Mouse (Mus musculus) stomach, embryonic 14.5 days (tissue): Measurements from ENCODE around the gene Mettl8. TPM values are rescaled to one million over a fixed set of nuclear protein-coding genes. Genes with fewer than 3 reads are reported as not detected.

ENCODE experiments used
- ATAC-seq: fragments of 200-750 bp; cut with Nextera tagmentation; 2 replicates; pipeline ENCODE4 v1.8.0; 2017; ENCODE audit warnings: low read depth, moderate TSS enrichment; ENCODE audit not compliant: insufficient number of reproducible peaks, insufficient read depth, low FRiP score
- H3K27ac ChIP-seq: fragments of 300-500 bp; sonication (generic); 2 replicates; pipeline ENCODE4 v1.5.1; 2014; ENCODE audit warnings: mild to moderate bottlenecking, low read length, moderate library complexity, mixed read lengths
- H3K27me3 ChIP-seq: fragments of 300-500 bp; sonication (generic); 2 replicates; pipeline ENCODE4 v1.6.1; 2014; ENCODE audit warnings: low read length, control low read depth, mixed read lengths; ENCODE audit not compliant: control insufficient read depth, insufficient read depth
- H3K36me3 ChIP-seq: fragments of 300-500 bp; sonication (generic); 2 replicates; pipeline ENCODE4 v1.6.1; 2014; ENCODE audit warnings: mild to moderate bottlenecking, control low read depth, low read length, moderate library complexity, mixed read lengths; ENCODE audit not compliant: control insufficient read depth, insufficient read depth
- H3K4me1 ChIP-seq: fragments of 300-500 bp; sonication (generic); 2 replicates; pipeline ENCODE4 v1.6.1; 2014; ENCODE audit warnings: low read length, control low read depth, mixed read lengths; ENCODE audit not compliant: control insufficient read depth, insufficient read depth
- H3K4me2 ChIP-seq: fragments of 300-500 bp; sonication (generic); replicated peaks from 2 replicates; pipeline ENCODE4 v1.6.1; 2014; ENCODE audit warnings: low read depth, low read length, control low read depth
- H3K4me3 ChIP-seq: fragments of 300-500 bp; sonication (generic); 2 replicates; pipeline ENCODE4 v1.5.1; 2014; ENCODE audit warnings: low read depth, low read length, control low read depth
- H3K9ac ChIP-seq: fragments of 300-500 bp; sonication (generic); replicated peaks from 2 replicates; pipeline ENCODE4 v1.6.1; 2014; ENCODE audit warnings: low read depth, mild to moderate bottlenecking, control low read depth, low read length, moderate library complexity, mixed read lengths
- H3K9me3 ChIP-seq: fragments of 300-500 bp; sonication (generic); 2 replicates; pipeline ENCODE4 v1.6.1; 2016; ENCODE audit warnings: low read depth, low read length, control low read depth; ENCODE audit not compliant: control insufficient read depth
- WGBS: fragments of 180-500 bp; shearing (Covaris S2); extraction: QIAGEN DNeasy Blood & Tissue Kit; methylation state at CpG from one replicate; pipeline ENCODE4 v1.1.7; 2014; 5-methylcytosine and 5-hydroxymethylcytosine counted together
- polyA plus RNA-seq: library from polyadenylated mRNA; unstranded; fragments of >200 nt; fragmentation: Nextera tagmentation; extraction: Ambion mirVana; gene quantifications from 2 replicates; pipeline ENCODE4 v1.2.1, GENCODE M21; 2014

The Mettl8 gene
- polyA plus RNA-seq, 1 experiment from 2014 or later = 22.3 TPM

- no peak overlapping the region for H3K4me2 ChIP-seq
- H3K27ac ChIP-seq = no peak overlapping the region
- H3K9ac ChIP-seq = no peak overlapping the region
- no peaks in the 10 kb centered on the region for H3K4me1 ChIP-seq
- 75% methylated on average over 12 of the region's 12 CpGs for WGBS
- ATAC-seq = no peak
- H3K9me3 ChIP-seq = no peaks in the 10 kb centered on the region
- no peaks in the 10 kb centered on the region for H3K36me3 ChIP-seq
- H3K27me3 ChIP-seq = no peaks in the 10 kb centered on the region
- no peak overlapping the region for H3K4me3 ChIP-seq
These were observed 6.5 kb downstream of the Mettl8 start for GRCm38 (mm10) chr2:71048896-71049295.

- 42% methylated on average over 6 of the region's 6 CpGs for WGBS
- no peak overlapping the region for H3K9ac ChIP-seq
- no peaks in the 10 kb centered on the region for H3K4me1 ChIP-seq
- H3K4me2 ChIP-seq = no peak overlapping the region
- H3K4me3 ChIP-seq = no peak overlapping the region
- H3K27me3 ChIP-seq = no peaks in the 10 kb centered on the region
- no peaks in the 10 kb centered on the region for H3K36me3 ChIP-seq
- H3K9me3 ChIP-seq = no peaks in the 10 kb centered on the region
- H3K27ac ChIP-seq = no peak overlapping the region
- ATAC-seq = no peak
These were observed 8.5 kb downstream of the Mettl8 start for GRCm38 (mm10) chr2:71046751-71047320.

DNA sequence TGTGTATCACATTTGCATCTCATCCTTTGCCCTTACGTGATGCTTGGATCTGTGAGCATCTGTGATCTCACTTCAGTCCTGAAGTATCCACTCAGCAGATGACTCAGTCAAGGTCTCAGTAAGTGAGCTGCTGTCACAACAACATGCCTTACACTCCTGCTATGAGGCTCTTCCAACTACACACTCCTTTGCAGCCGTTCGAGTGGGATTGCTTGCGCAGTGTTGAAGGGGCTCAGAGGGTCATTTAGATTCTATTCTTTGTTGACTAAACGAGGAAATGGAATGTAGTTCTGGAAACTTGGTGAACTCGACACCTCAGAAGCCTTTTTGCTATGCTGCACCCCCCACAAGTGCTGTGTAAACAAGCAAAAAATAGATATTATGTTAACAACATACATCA lies 9.2 kb downstream of the Mettl8 start:
- Histone ChIP-seq H3K27ac (no peak overlapping the region), H3K4me2 (no peak overlapping the region), H3K9ac (no peak overlapping the region), H3K4me3 (no peak overlapping the region), H3K9me3 (no peaks in the 10 kb centered on the region), H3K4me1 (no peaks in the 10 kb centered on the region), H3K36me3 (no peaks in the 10 kb centered on the region), H3K27me3 (no peaks in the 10 kb centered on the region)
- WGBS = 49% methylated on average over 6 of the region's 6 CpGs
- no peak for ATAC-seq

GRCm38 (mm10) chr2:71039522-71040121 lies 15.8 kb downstream of the Mettl8 start:
- 0 out of 2 replicates have a peak, but pooled peaks cover 3% of the 10 kb centered on the region for H3K4me1 ChIP-seq
- H3K36me3 ChIP-seq = no peaks in the 10 kb centered on the region
- H3K4me2 ChIP-seq = no peak overlapping the region
- WGBS = 39% methylated on average over 11 of the region's 11 CpGs
- no peak overlapping the region for H3K9ac ChIP-seq
- no peaks in the 10 kb centered on the region for H3K27me3 ChIP-seq
- no peak for ATAC-seq
- no peak overlapping the region for H3K4me3 ChIP-seq
- H3K27ac ChIP-seq = no peak overlapping the region
- H3K9me3 ChIP-seq = no peaks in the 10 kb centered on the region

DNA sequence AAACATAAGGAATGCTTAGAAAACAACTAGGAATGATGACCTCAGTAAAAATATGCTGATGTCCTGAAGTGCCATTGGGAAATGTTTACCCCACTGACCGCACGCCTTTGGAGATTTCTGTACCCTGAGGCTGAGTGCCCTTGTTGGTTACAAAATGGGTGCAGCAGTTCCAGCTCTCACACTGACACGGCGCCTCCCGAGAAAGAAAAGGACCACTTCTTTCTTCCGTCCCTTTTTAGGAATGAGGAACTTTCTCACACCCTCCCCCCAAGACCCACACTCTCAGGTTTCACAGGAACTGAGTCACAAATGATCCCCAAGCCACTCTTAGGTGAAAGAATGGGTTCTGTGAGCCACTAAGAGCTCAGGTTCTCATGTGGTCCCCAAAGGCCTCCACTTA lies 17.9 kb downstream of the Mettl8 start:
- Histone ChIP-seq H3K4me2 (no peak overlapping the region), H3K27ac (no peak overlapping the region), H3K9ac (no peak overlapping the region), H3K4me3 (no peak overlapping the region), H3K4me1 (peaks cover 3% of the 10 kb centered on the region; the same call in 1 of the 2 replicates), H3K36me3 (no peaks in the 10 kb centered on the region), H3K27me3 (no peaks in the 10 kb centered on the region), H3K9me3 (no peaks in the 10 kb centered on the region)
- no peak for ATAC-seq
- WGBS = 85% methylated on average over 6 of the region's 6 CpGs

DNA sequence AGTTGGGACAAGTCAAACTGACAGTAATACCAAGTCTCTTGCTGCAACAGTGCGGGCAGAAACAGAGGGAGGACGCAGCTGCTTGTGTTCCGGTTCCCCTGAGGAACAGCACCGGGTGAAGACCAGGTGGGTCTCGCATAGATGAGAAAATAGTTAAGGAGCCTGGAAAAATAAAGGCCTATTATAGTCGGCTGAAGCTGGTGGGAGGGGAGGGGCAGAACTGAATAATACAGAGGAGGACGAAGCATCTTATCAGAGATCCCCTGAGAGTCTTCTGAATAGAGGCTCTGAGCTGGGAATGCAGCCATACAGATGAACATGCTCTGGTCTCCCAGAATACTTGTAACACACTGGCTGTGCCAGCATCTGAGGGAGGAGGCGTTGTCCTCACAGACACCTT lies 21.4 kb downstream of the Mettl8 start:
- Histone ChIP-seq H3K9ac (no peak overlapping the region), H3K4me2 (no peak overlapping the region), H3K36me3 (no peaks in the 10 kb centered on the region), H3K27me3 (no peaks in the 10 kb centered on the region), H3K9me3 (no peaks in the 10 kb centered on the region), H3K27ac (no peak overlapping the region), H3K4me3 (no peak overlapping the region), H3K4me1 (no peaks in the 10 kb centered on the region; the same call in 1 of the 2 replicates)
- WGBS = 73% methylated on average over 8 of the region's 8 CpGs
- no peak for ATAC-seq

GRCm38 (mm10) chr2:71033014-71033413 lies 22.4 kb downstream of the Mettl8 start:
- no peaks in the 10 kb centered on the region; the same call in 1 of the 2 replicates for H3K4me1 ChIP-seq
- no peaks in the 10 kb centered on the region for H3K36me3 ChIP-seq
- no peak overlapping the region for H3K4me3 ChIP-seq
- no peak for ATAC-seq
- H3K9me3 ChIP-seq = no peaks in the 10 kb centered on the region
- no peak overlapping the region for H3K4me2 ChIP-seq
- 86% methylated on average over 4 of the region's 4 CpGs for WGBS
- no peaks in the 10 kb centered on the region for H3K27me3 ChIP-seq
- H3K27ac ChIP-seq = no peak overlapping the region
- no peak overlapping the region for H3K9ac ChIP-seq

GRCm38 (mm10) chr2:71031973-71032794 lies 23.2 kb downstream of the Mettl8 start:
- 80% methylated on average over 18 of the region's 18 CpGs for WGBS
- no peak overlapping the region for H3K4me2 ChIP-seq
- no peak overlapping the region for H3K9ac ChIP-seq
- H3K27me3 ChIP-seq = no peaks in the 10 kb centered on the region
- H3K36me3 ChIP-seq = no peaks in the 10 kb centered on the region
- H3K4me3 ChIP-seq = no peak overlapping the region
- no peaks in the 10 kb centered on the region for H3K9me3 ChIP-seq
- no peaks in the 10 kb centered on the region; the same call in 1 of the 2 replicates for H3K4me1 ChIP-seq
- no peak overlapping the region for H3K27ac ChIP-seq
- ATAC-seq = no peak
